Mouse (Mus musculus): ENCODE results near the gene Opcml. TPM values are rescaled to one million over a fixed set of nuclear protein-coding genes. Genes with fewer than 3 reads are reported as not detected.

Gene Opcml
- total RNA-seq, 2 experiments from 2014 or later, result 263 to 264 TPM

DNA sequence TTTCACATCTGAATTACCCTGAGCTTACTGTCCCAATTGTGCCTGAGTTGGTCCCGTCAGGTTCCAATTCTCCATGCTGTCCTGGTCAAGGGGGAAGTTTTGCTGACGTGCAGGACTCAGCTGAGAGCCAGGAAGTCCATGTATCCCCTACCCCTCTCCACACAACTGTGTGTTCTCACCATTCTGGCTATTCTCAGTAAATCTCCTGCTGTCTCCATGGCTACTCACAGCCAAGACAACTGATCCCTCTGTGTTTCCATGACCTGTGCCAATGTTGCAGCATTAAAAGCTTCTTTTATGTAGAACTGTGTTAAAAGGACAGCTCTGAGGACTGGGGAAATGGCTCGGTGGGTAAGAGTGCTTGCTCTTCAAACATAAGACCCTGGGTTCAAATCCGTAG is 373.4 kb downstream of the Opcml start:
- no peak for DNase-seq

GRCm38 (mm10) chr9:28171890-28172289 is 381.3 kb downstream of the Opcml start:
- peak; percentile 50 to 55 for DNase-seq

DNA sequence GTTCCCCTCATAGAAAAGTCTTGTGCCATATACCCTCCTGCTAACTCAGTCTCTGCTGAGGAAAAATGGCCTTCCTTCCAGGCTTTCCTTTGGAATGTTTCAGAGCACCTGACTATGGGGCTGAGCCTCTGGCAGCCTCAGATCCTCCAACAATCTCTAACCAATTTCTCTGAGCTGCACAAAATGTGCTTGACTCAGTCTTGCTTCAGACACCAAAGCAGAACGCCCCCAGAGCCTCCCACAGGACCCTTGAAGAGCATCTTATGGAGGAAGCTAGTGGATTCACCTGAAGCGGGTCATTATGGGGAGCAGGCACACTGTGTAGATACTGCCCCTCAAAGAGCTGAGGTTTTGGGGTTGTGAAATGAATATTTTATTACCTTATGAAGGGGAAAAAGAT is 386.5 kb downstream of the Opcml start:
- DNase-seq, result no peak

GRCm38 (mm10) chr9:28178123-28178887 is 387.7 kb downstream of the Opcml start:
- no peak for DNase-seq

GRCm38 (mm10) chr9:28181916-28182315 is 391.3 kb downstream of the Opcml start:
- no peak for DNase-seq

- no peak for DNase-seq
These were observed 399.7 kb downstream of the Opcml start for GRCm38 (mm10) chr9:28190226-28190625.

- no peak for DNase-seq
These were observed 400.2 kb downstream of the Opcml start for GRCm38 (mm10) chr9:28190751-28191150.

GRCm38 (mm10) chr9:28196550-28196949 is 406.0 kb downstream of the Opcml start:
- no peak for DNase-seq

- no peak for DNase-seq
These were observed 406.5 kb downstream of the Opcml start for GRCm38 (mm10) chr9:28197061-28197460.

DNA sequence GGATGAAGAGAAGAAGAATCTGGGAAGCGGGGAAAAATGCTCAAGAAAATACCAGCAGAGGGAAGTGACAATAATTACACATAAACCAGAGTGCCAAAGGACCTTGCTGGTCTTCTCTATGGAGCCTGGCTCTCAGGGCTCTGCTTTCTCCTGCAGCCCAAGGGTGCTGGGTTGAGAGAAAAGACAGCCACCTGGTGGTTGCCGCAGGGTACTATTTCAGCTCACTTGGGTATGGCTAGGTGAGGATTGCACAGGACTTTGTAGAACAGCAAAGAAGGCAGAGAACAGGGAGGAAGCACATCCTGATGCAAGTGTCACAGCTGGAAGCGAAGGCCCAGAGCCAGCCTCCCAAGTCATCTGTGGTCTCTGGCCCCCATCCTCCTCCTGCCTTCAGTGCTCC is 407.1 kb downstream of the Opcml start:
- peak; percentile 50 for DNase-seq

DNA sequence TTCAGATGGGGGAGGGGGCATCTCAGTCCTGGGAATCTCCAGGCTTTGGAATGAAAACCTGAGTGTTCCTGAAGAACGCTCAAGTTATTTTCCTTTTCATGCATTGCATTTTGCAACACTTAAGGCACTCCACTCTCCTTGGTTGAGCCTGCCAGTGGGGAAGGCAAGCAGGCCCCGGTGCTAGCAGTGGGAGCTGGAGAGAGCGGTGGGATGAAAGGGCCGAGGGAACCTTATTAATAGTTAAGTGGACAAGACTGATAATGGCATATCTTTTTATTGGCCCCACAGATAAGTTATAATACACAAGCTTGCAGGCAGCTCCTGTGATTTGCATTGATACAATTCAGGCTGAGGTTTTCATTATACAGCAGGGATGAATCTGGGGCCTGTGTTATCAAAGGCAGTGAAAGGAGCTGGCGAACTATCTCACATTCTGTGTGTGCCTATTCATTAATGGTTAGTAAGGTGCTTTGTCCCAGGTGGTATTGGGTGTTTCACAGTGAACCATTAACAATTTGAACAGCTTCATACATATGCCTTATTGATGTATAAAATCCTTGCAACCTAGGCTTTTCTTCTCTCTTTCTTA is 407.6 kb downstream of the Opcml start:
- no peak for DNase-seq

DNA sequence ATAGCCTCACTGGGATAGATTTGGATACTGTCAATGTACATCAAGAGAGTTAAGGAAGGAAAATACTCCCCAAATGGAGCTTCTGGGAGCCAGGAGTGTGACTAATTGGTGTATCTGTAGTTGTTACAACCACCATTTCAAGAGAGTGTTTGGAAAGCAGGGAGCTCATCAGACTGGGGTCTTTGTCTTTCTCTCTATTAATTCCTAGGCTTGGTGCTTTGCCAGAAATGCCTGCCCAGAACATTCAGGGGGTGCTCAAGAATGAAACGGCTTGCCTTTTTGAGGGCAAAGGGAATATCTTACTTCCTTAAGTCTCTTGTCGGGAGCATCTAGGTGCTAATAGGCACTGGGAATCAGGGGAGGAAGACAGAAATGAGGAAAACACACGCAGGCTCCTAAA is 416.9 kb downstream of the Opcml start:
- no peak for DNase-seq

DNA sequence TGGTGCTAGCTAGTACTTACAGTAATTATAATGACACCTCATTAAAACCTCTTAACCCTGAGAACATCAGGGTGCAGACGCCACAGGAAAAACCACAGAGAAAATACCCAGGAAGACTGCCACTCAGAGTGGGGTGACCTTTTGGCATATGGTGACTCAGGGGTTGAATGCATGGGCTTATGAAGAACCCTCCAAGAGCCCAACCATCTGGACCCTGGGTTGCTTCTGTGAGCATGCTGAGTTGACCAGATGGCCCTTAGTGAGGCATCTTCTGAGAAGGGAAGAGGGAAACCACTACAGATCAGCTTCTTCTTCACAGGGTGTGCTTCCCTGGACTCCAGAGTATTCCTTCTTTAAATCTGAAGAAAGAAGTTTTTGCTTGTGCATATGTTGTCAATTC is 418.1 kb downstream of the Opcml start:
- DNase-seq, result no peak

DNA sequence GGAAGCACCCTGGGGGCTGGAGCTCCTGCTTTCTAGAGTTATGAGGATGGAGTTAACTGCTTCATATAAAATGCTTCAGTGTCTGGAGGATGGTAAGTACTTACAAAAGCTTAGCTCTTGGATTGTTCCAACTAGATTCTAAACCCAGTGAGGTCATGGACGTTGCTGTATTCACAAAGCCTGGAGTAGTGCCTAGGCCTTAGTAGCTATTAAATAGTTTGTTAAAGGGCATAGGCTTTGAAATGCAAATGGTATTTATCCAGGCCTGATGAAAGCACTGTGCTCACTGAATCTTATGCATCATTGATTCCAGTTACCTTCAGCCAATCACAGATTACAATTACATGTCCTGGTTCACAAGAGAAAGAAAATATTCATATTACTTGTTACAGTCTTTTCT is 421.3 kb downstream of the Opcml start:
- DNase-seq, result no peak

GRCm38 (mm10) chr9:28213893-28214292 is 423.3 kb downstream of the Opcml start:
- DNase-seq, result no peak

- no peak for DNase-seq
These were observed 427.6 kb downstream of the Opcml start for GRCm38 (mm10) chr9:28218026-28218646.

DNA sequence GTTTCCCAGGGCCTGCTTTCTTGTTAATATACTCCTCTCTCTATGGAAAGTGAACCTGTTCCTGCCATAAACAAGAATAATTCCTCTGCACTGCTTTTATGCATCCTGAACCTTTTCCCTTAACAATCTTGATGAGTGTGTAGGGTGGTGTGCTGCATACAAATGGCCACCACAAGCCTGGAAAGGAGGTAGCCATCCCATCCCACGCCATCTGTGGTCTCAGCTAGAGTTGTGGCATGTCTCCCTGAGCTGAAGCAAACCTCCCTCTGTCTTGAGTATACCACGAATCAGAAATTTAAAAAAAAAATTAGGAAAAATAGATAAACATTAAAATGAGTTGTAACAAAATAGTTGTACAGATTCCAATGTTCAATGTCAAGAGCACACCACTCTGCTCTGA is 432.2 kb downstream of the Opcml start:
- DNase-seq, result no peak

DNA sequence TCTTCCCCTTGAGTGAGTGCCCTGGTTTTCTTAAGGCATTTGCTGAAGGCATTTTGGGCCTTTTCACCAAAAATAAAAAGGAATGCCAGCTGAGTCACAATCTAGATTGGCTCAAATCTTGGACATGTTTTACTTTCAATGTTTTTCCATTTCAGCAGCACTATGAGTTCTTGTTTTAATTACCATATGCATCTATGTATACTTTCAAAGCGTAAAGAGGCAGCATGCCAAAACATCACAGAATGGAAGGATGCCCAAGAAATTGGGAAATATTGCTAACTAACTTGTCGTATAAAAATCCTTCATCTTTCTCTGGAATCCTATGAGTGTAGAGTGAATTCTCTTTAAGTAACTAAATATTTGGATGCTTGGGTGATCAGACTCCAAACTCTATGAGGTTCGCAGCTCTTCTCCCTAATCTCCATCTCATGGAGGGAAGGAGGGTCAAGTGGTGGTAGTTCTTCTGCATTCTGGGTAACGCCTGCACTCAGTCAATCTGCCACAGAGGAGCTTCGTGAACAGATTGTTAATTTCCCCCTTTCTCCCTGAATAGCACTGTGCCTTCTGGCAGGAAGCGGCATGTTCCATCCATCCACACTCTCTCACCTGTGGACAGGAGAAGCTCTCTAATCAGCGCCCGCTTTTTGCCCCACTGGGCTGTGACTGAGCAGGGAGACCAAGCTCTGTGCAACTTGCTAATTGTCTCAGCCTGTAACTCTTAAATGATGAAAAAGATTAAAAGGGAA is 435.4 kb downstream of the Opcml start:
- no peak for DNase-seq

DNA sequence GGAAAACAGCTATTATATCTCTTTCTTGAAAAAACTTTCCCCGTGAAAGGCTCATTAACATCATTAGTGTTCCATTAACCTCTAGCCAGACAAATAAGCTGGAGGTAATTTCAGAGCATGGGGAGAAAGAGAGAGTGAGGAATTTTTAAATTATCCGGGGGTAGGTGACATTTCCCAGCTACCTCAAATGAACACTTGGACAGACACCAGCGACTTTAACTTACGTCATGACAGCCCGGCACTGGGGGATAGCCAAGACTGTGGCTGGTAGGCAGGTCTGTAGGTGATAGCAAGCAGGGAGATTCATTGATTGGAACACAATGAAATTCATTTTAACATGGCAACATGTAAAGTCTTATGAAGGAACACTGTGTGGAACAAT is 436.0 kb downstream of the Opcml start:
- peak in 1 of 2 experiments; percentile 31 for DNase-seq

DNA sequence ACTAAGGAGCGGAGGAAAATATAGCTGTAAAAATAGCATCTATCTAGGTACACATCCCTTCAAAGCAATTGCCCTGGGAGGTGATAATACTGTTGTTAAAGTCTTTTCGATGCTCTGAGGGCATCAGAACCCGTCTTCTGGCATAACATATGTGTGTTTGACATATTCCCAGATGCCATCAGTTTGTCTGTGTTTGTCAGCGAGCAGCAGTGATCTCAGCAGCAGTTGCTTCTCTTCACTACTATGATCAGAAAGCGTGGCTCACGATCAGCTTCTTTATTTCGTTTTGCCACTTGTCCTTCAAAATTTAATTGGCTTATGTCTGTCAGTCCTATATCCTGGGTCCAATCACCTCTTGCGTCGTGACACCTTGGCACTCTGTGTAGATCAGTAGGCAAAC is 447.9 kb downstream of the Opcml start:
- DNase-seq, result no peak

GRCm38 (mm10) chr9:28247742-28248503 is 457.3 kb downstream of the Opcml start:
- DNase-seq, result peak in 1 of 2 experiments; percentile 29

- no peak for DNase-seq
These were observed 460.8 kb downstream of the Opcml start for GRCm38 (mm10) chr9:28251341-28251740.
